25 mouse cellular contexts compared by ENCODE assay signal in the genomic region with DNA sequence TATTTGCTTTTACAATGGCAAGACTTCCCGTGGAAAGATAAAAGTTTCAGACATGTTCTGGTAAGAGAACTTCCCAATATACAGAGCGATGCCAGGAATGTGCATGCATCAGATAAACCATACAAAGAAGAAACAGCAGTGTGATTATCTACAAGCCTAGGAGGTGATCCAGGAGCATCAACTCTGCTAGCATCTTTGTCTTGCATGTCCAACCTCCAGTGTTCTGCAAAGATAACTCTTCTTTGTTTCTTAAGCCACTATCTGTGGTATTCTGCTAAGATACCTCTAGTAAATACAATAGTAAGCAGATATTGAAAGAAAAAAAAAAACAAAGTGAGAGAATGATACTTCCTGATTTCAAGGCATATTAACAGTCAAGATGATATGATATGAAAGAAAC.
DNase-seq lines count a peak whose midpoint lies in the region; ATAC-seq and TF ChIP-seq lines count a peak whose summit lies in the region.
"Had no signal": no experiment of that assay in that cellular context is flagged by ENCODE, and none has a peak within 500 bp of the region (broad histone marks: within the 10 kb centered on the region; RNA-seq: fewer than 3 reads in every experiment).

No protein-coding gene starts in this region.

- H3K4me2 ChIP-seq in heart, embryonic 11.5 days, result no peak overlapping the region
- no peak overlapping the region for H3K4me2 ChIP-seq in liver, embryonic 14.5 days (ENCODE audit: low read depth)
- H3K4me2 ChIP-seq: embryonic facial prominence, embryonic 12.5 days; embryonic facial prominence, embryonic 15.5 days; forebrain, embryonic 12.5 days; forebrain, embryonic 15.5 days; hindbrain, embryonic 12.5 days; hindbrain, embryonic 15.5 days had no signal

- no peak for TF ChIP-seq CTCF in liver, embryonic 14.5 days (IDR thresholded peaks at IDR 0.05; ENCODE audit: low read depth)

- WGBS in heart, embryonic 11.5 days (ENCODE audit: insufficient replicate concordance), result 68% methylated on average over 2 of the region's 2 CpGs
- WGBS in liver, embryonic 14.5 days (ENCODE audit: insufficient replicate concordance), result 26% methylated on average over 2 of the region's 2 CpGs

- H3K27me3 ChIP-seq in heart, embryonic 11.5 days (ENCODE audit: control insufficient read depth, insufficient read depth, low read length), result no peaks in the 10 kb centered on the region
- no peaks in the 10 kb centered on the region for H3K27me3 ChIP-seq in liver, embryonic 14.5 days (ENCODE audit: control insufficient read depth, insufficient read depth, low read length)
- H3K27me3 ChIP-seq: CH12.LX; embryonic facial prominence, embryonic 12.5 days; embryonic facial prominence, embryonic 15.5 days; forebrain, embryonic 12.5 days; forebrain, embryonic 15.5 days; hindbrain, embryonic 12.5 days; hindbrain, embryonic 15.5 days; Patski had no signal

- no peak overlapping the region for H3K4me3 ChIP-seq in heart, embryonic 11.5 days (ENCODE audit: low read depth, low read length)
- no peak overlapping the region for H3K4me3 ChIP-seq in liver, embryonic 14.5 days (ENCODE audit: insufficient read depth in 1 of 2, low read depth in 2 of 2, low read length in 2 of 2)
- H3K4me3 ChIP-seq: embryonic facial prominence, embryonic 12.5 days; embryonic facial prominence, embryonic 15.5 days; erythroblast, embryonic 14.5 days; forebrain, embryonic 12.5 days; forebrain, embryonic 15.5 days; heart, adult 2 months; heart, embryonic 10.5 days; hindbrain, embryonic 12.5 days; hindbrain, embryonic 15.5 days had no signal

- peak; percentile 41; the same call in 1 of the 2 replicates for ATAC-seq in heart, embryonic 11.5 days (replicated peaks; ENCODE audit: insufficient number of reproducible peaks, low FRiP score, low TSS enrichment)
- ATAC-seq in liver, embryonic 14.5 days (ENCODE audit: insufficient read depth), result no peak
- ATAC-seq in megakaryocyte progenitor cell, adult 5-6 weeks (replicated peaks; ENCODE audit: poor library complexity), result peak; percentile 49
- ATAC-seq in erythroblast, adult 5-6 weeks (replicated peaks; ENCODE audit: low FRiP score, poor library complexity, severe bottlenecking), result no peak
- ATAC-seq: forebrain, embryonic 15.5 days; Patski had no signal

- H3K9ac ChIP-seq in heart, embryonic 11.5 days (ENCODE audit: low read depth, low read length), result no peak overlapping the region
- H3K9ac ChIP-seq in liver, embryonic 14.5 days (replicated peaks), result no peak overlapping the region
- H3K9ac ChIP-seq: embryonic facial prominence, embryonic 12.5 days; embryonic facial prominence, embryonic 15.5 days; forebrain, embryonic 12.5 days; forebrain, embryonic 15.5 days; hindbrain, embryonic 12.5 days; hindbrain, embryonic 15.5 days had no signal

- H3K9me3 ChIP-seq in heart, embryonic 11.5 days (replicated peaks; ENCODE audit: control insufficient read depth, low read length), result no peaks in the 10 kb centered on the region
- no peaks in the 10 kb centered on the region for H3K9me3 ChIP-seq in liver, embryonic 14.5 days (ENCODE audit: control insufficient read depth, low read length)
- H3K9me3 ChIP-seq: embryonic facial prominence, embryonic 12.5 days; embryonic facial prominence, embryonic 15.5 days; forebrain, embryonic 12.5 days; forebrain, embryonic 15.5 days; heart, embryonic 10.5 days; hindbrain, embryonic 12.5 days; hindbrain, embryonic 15.5 days had no signal

- H3K36me3 ChIP-seq in heart, embryonic 11.5 days (ENCODE audit: control insufficient read depth, insufficient read depth, low read length), result no peaks in the 10 kb centered on the region
- no peaks in the 10 kb centered on the region for H3K36me3 ChIP-seq in liver, embryonic 14.5 days (replicated peaks; ENCODE audit: control insufficient read depth, insufficient read depth, low read depth)
- H3K36me3 ChIP-seq: embryonic facial prominence, embryonic 12.5 days; embryonic facial prominence, embryonic 15.5 days; forebrain, embryonic 12.5 days; forebrain, embryonic 15.5 days; heart, embryonic 10.5 days; hindbrain, embryonic 12.5 days; hindbrain, embryonic 15.5 days had no signal

- H3K27ac ChIP-seq in heart, embryonic 11.5 days (ENCODE audit: low read depth, low read length), result no peak overlapping the region
- no peak overlapping the region for H3K27ac ChIP-seq in liver, embryonic 14.5 days
- H3K27ac ChIP-seq: embryonic facial prominence, embryonic 12.5 days; embryonic facial prominence, embryonic 15.5 days; forebrain, embryonic 12.5 days; forebrain, embryonic 15.5 days; heart, adult 2 months; heart, embryonic 10.5 days; hindbrain, embryonic 12.5 days; hindbrain, embryonic 15.5 days had no signal

- no peak for DNase-seq in heart, adult 18-20 months
- peak; percentile 2 to 28 (median 26) for DNase-seq in liver, embryonic 14.5 days (ENCODE audit: low read depth in 3 of 3, low spot score in 3 of 3)
- DNase-seq in liver, result no peak
- DNase-seq in adrenal gland, postnatal 36 days, result no peak
- DNase-seq: adrenal gland, postnatal 10 days; B cell, adult 2 months; cerebellum, adult 11 months; cerebellum, adult 2 months; cerebellum, adult 9-11 months; cerebellum, postnatal 25 days; gastrocnemius, postnatal 25 days; heart, adult 2 months had no signal

- TF ChIP-seq EP300 in liver, embryonic 14.5 days (IDR thresholded peaks at IDR 0.05; ENCODE audit: low read depth), result peak; percentile 60

- no peaks in the 10 kb centered on the region for H3K4me1 ChIP-seq in heart, embryonic 11.5 days (ENCODE audit: control insufficient read depth, insufficient read depth, low read length)
- peaks cover 20 to 29% of the 10 kb centered on the region in 2 experiments for H3K4me1 ChIP-seq in liver, embryonic 14.5 days (replicated peaks; ENCODE audit: control insufficient read depth in 2 of 2, insufficient read depth in 2 of 2, low read length in 1 of 2)
- H3K4me1 ChIP-seq: embryonic facial prominence, embryonic 12.5 days; embryonic facial prominence, embryonic 15.5 days; forebrain, embryonic 12.5 days; forebrain, embryonic 15.5 days; heart, embryonic 10.5 days; hindbrain, embryonic 12.5 days; hindbrain, embryonic 15.5 days had no signal

Comparison
In these comparisons a context has a peak if more than half of its experiments do, and no peak if none do; other contexts are left out.
1. DNase-seq: peak in liver, embryonic 14.5 days (3 of 3); none in heart, adult 18-20 months (0 of 2), liver (single experiment) and adrenal gland, postnatal 36 days (0 of 2).
2. ATAC-seq: peak in heart, embryonic 11.5 days (single experiment) and megakaryocyte progenitor cell, adult 5-6 weeks (single experiment); none in liver, embryonic 14.5 days (single experiment) and erythroblast, adult 5-6 weeks (single experiment).